Mouse (Mus musculus): ENCODE measurements at regions not wholly inside any gene's neighbourhood (a gene's known extent, or its start where the extent isn't known, plus 50 kb on each side); places are given as distances from the start of the nearest gene placed in this dataset.

- Histone ChIP-seq H3K9ac (replicated peaks) (no peak overlapping the region), H3K4me1 (replicated peaks) (peaks cover 5% of the 10 kb centered on the region), H3K27ac (no peak overlapping the region), H3K4me2 (no peak overlapping the region), H3K36me3 (no peaks in the 10 kb centered on the region), H3K27me3 (no peaks in the 10 kb centered on the region; the same call in 1 of the 2 replicates), H3K9me3 (peaks cover 11% of the 10 kb centered on the region; the same call in 1 of the 2 replicates), H3K4me3 (replicated peaks) (no peak overlapping the region)
- WGBS: 88% methylated on average over 13 of the region's 13 CpGs
- no peak for ATAC-seq (ENCODE audit: insufficient number of reproducible peaks, insufficient read depth, low FRiP score, low TSS enrichment, low read depth)
These were observed 120.9 kb downstream of the Vegfa start for GRCm38 (mm10) chr17:45911201-45911731.

DNA sequence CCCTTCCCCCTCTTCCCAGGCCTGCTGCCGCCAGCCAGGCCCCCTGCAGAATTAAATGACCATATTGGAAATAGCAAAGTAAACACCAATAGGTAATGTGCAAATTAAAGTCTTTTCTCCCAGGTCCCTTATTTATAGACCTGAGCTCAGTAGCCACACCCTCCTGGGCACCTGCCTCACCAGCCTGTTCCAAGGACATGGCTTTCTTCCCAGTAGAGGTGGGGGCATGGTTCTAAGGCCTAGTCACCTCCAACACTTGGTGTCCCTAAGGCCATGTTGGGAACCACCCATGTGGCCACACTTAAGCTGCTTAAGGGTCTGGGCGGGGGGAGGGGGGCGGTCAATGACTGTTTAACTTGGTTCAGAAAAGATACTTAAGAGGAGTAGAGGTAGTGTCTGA lies 121.9 kb downstream of the Vegfa start:
- H3K4me2 ChIP-seq: no peak overlapping the region
- no peaks in the 10 kb centered on the region; the same call in 1 of the 2 replicates for H3K27me3 ChIP-seq
- H3K9ac ChIP-seq (replicated peaks): no peak overlapping the region
- no peak overlapping the region for H3K4me3 ChIP-seq (replicated peaks)
- H3K36me3 ChIP-seq: no peaks in the 10 kb centered on the region
- H3K9me3 ChIP-seq: peaks cover 11% of the 10 kb centered on the region; the same call in 1 of the 2 replicates
- no peak overlapping the region for H3K27ac ChIP-seq
- no peak for ATAC-seq (ENCODE audit: insufficient number of reproducible peaks, insufficient read depth, low FRiP score, low TSS enrichment, low read depth)
- no peaks in the 10 kb centered on the region for H3K4me1 ChIP-seq (replicated peaks)
- WGBS: 82% methylated on average over 3 of the region's 3 CpGs

DNA sequence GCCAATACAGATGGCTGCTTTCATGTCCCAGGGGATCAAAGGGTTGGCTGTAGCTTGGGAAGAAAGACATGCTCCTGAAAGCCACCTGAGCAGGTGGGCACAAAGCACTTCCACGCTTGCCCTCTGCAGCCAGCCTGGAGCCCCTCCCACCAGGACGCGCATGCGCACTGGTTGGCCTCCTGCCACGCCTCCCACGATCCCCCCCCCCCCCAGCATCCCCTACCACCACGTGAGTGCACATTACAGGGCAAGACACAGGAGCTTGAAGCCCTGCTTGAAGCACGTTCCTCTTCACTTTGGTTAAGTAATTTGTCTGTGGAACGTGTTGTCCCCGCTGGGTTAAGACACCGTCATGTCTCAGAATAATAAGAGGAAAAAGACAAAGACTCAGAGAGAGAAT lies 124.6 kb downstream of the Vegfa start:
- H3K9me3 ChIP-seq: peaks cover 7% of the 10 kb centered on the region; the same call in 1 of the 2 replicates
- WGBS: 68% methylated on average over 11 of the region's 11 CpGs
- no peaks in the 10 kb centered on the region; the same call in 1 of the 2 replicates for H3K27me3 ChIP-seq
- ATAC-seq (ENCODE audit: insufficient number of reproducible peaks, insufficient read depth, low FRiP score, low TSS enrichment, low read depth): no peak
- no peaks in the 10 kb centered on the region for H3K36me3 ChIP-seq
- H3K4me2 ChIP-seq: no peak overlapping the region
- H3K27ac ChIP-seq: no peak overlapping the region
- no peak overlapping the region for H3K9ac ChIP-seq (replicated peaks)
- H3K4me3 ChIP-seq (replicated peaks): no peak overlapping the region
- H3K4me1 ChIP-seq (replicated peaks): no peaks in the 10 kb centered on the region

- Histone ChIP-seq H3K27me3 (no peaks in the 10 kb centered on the region; the same call in 1 of the 2 replicates), H3K4me2 (no peak overlapping the region), H3K4me1 (replicated peaks) (no peaks in the 10 kb centered on the region), H3K9me3 (no peaks in the 10 kb centered on the region), H3K27ac (no peak overlapping the region), H3K9ac (replicated peaks) (no peak overlapping the region), H3K4me3 (replicated peaks) (no peak overlapping the region), H3K36me3 (no peaks in the 10 kb centered on the region)
- ATAC-seq (ENCODE audit: insufficient number of reproducible peaks, insufficient read depth, low FRiP score, low TSS enrichment, low read depth): no peak
- 60% methylated on average over 7 of the region's 7 CpGs for WGBS
These were observed 126.6 kb downstream of the Vegfa start for GRCm38 (mm10) chr17:45905596-45905995.

GRCm38 (mm10) chr17:45904251-45904650 lies 127.9 kb downstream of the Vegfa start:
- Histone ChIP-seq H3K27me3 (no peaks in the 10 kb centered on the region; the same call in 1 of the 2 replicates), H3K27ac (no peak overlapping the region), H3K9ac (replicated peaks) (no peak overlapping the region), H3K4me1 (replicated peaks) (no peaks in the 10 kb centered on the region), H3K4me3 (replicated peaks) (no peak overlapping the region), H3K4me2 (no peak overlapping the region), H3K9me3 (peaks cover 3% of the 10 kb centered on the region), H3K36me3 (no peaks in the 10 kb centered on the region)
- 87% methylated on average over 4 of the region's 4 CpGs for WGBS
- no peak for ATAC-seq (ENCODE audit: insufficient number of reproducible peaks, insufficient read depth, low FRiP score, low TSS enrichment, low read depth)

DNA sequence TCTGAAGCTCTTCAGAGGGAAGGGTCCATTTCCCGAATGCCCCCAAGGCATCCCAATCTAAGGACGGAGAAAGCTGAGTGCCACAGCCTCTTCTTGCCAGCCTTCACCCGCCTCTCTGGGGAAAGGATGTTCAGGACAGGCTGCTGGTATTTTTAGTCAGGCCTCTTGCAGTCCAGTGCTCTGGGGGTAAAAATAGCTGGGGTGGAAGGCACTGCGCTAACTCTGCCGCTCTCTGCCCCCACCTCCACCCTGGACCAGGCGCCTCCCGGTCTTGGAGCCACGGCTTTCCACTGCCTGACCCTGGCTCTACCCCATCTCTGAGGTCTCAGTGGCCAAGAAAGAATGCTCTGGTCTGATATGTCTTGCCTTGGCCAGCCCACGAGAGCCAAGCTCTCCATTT lies 128.9 kb downstream of the Vegfa start:
- no peak overlapping the region for H3K9ac ChIP-seq (replicated peaks)
- peaks cover 7% of the 10 kb centered on the region for H3K9me3 ChIP-seq
- no peaks in the 10 kb centered on the region for H3K4me1 ChIP-seq (replicated peaks)
- H3K27ac ChIP-seq: no peak overlapping the region
- no peak overlapping the region for H3K4me3 ChIP-seq (replicated peaks)
- H3K4me2 ChIP-seq: no peak overlapping the region
- H3K36me3 ChIP-seq: no peaks in the 10 kb centered on the region
- no peak for ATAC-seq (ENCODE audit: insufficient number of reproducible peaks, insufficient read depth, low FRiP score, low TSS enrichment, low read depth)
- 91% methylated on average over 9 of the region's 9 CpGs for WGBS
- no peaks in the 10 kb centered on the region; the same call in 1 of the 2 replicates for H3K27me3 ChIP-seq

GRCm38 (mm10) chr17:45902668-45903067 lies 129.5 kb downstream of the Vegfa start:
- no peaks in the 10 kb centered on the region for H3K36me3 ChIP-seq
- H3K9me3 ChIP-seq: peaks cover 7% of the 10 kb centered on the region
- H3K27ac ChIP-seq: no peak overlapping the region
- H3K27me3 ChIP-seq: no peaks in the 10 kb centered on the region
- 85% methylated on average over 7 of the region's 7 CpGs for WGBS
- no peaks in the 10 kb centered on the region for H3K4me1 ChIP-seq (replicated peaks)
- H3K4me2 ChIP-seq: no peak overlapping the region
- no peak overlapping the region for H3K9ac ChIP-seq (replicated peaks)
- no peak for ATAC-seq (ENCODE audit: insufficient number of reproducible peaks, insufficient read depth, low FRiP score, low TSS enrichment, low read depth)
- H3K4me3 ChIP-seq (replicated peaks): no peak overlapping the region

DNA sequence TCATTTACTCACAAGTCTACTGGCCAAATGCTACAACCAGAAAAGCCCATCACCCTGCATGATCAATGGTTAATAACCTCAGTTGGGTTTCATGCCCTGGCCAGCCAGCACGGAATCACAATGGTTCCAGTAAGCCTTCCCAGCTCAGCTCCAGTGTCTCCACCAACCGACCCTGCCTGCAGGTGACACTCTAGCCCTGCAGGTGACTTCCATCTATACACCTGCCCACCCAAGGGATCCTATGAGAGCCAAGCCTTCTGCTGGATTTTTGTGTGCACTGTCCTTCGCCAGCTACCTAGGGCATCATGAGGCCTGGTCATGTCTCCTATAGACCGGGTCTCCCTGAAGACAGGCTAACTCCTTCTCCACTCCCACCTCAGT lies 135.3 kb downstream of the Vegfa start:
- H3K4me3 ChIP-seq (replicated peaks): no peak overlapping the region
- H3K9me3 ChIP-seq: peaks cover 7% of the 10 kb centered on the region
- WGBS: 68% methylated on average over 4 of the region's 4 CpGs
- no peaks in the 10 kb centered on the region for H3K27me3 ChIP-seq
- H3K4me1 ChIP-seq (replicated peaks): no peaks in the 10 kb centered on the region; the same call in 1 of the 2 replicates
- no peaks in the 10 kb centered on the region for H3K36me3 ChIP-seq
- H3K4me2 ChIP-seq: no peak overlapping the region
- no peak for ATAC-seq (ENCODE audit: insufficient number of reproducible peaks, insufficient read depth, low FRiP score, low TSS enrichment, low read depth)
- no peak overlapping the region for H3K9ac ChIP-seq (replicated peaks)
- H3K27ac ChIP-seq: no peak overlapping the region

GRCm38 (mm10) chr17:45896142-45896921 lies 135.8 kb downstream of the Vegfa start:
- Histone ChIP-seq H3K27ac (no peak overlapping the region), H3K4me3 (replicated peaks) (no peak overlapping the region), H3K27me3 (no peaks in the 10 kb centered on the region), H3K36me3 (no peaks in the 10 kb centered on the region), H3K4me1 (replicated peaks) (peaks cover 1% of the 10 kb centered on the region), H3K9me3 (peaks cover 7% of the 10 kb centered on the region), H3K9ac (replicated peaks) (no peak overlapping the region), H3K4me2 (no peak overlapping the region)
- 42% methylated on average over 12 of the region's 12 CpGs for WGBS
- no peak for ATAC-seq (ENCODE audit: insufficient number of reproducible peaks, insufficient read depth, low FRiP score, low TSS enrichment, low read depth)

DNA sequence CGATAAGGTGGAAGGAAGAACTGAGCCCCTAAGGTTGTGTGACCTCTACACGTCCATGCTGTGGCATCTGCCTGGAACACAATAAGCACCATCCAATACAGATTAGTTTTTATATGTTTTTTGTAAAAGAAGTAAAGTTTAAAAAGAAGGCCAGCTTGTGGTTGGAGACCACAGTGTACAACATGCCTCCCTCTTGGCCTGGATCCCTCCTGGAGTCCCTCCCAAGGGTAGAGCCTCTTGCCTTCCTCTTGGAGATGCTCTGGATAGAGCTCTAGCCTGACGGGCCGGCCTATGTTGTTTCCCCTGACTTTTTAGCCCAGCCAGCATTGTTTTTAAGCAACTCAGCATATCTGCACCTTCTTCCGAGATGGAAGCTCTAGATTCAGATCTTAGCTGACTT lies 138.0 kb downstream of the Vegfa start:
- 87% methylated on average over 5 of the region's 5 CpGs for WGBS
- H3K9ac ChIP-seq (replicated peaks): no peak overlapping the region
- no peak overlapping the region for H3K4me3 ChIP-seq (replicated peaks)
- peaks cover 3% of the 10 kb centered on the region; the same call in 1 of the 2 replicates for H3K9me3 ChIP-seq
- peaks cover 14% of the 10 kb centered on the region for H3K4me1 ChIP-seq (replicated peaks)
- no peak overlapping the region for H3K27ac ChIP-seq
- ATAC-seq (ENCODE audit: insufficient number of reproducible peaks, insufficient read depth, low FRiP score, low TSS enrichment, low read depth): no peak
- H3K36me3 ChIP-seq: no peaks in the 10 kb centered on the region
- H3K27me3 ChIP-seq: no peaks in the 10 kb centered on the region
- H3K4me2 ChIP-seq: no peak overlapping the region

GRCm38 (mm10) chr17:45893698-45894097 lies 138.5 kb downstream of the Vegfa start:
- no peak overlapping the region for H3K27ac ChIP-seq
- H3K9me3 ChIP-seq: no peaks in the 10 kb centered on the region
- H3K9ac ChIP-seq (replicated peaks): no peak overlapping the region
- H3K4me3 ChIP-seq (replicated peaks): no peak overlapping the region
- WGBS: 80% methylated on average over 6 of the region's 6 CpGs
- peaks cover 18% of the 10 kb centered on the region for H3K4me1 ChIP-seq (replicated peaks)
- no peak for ATAC-seq (ENCODE audit: insufficient number of reproducible peaks, insufficient read depth, low FRiP score, low TSS enrichment, low read depth)
- no peaks in the 10 kb centered on the region for H3K27me3 ChIP-seq
- no peak overlapping the region for H3K4me2 ChIP-seq
- H3K36me3 ChIP-seq: no peaks in the 10 kb centered on the region
